Mouse (Mus musculus) embryonic facial prominence, embryonic 11.5 days (tissue): ENCODE data around the gene Prima1. TPM values are rescaled to one million over a fixed set of nuclear protein-coding genes. Genes with fewer than 3 reads are reported as not detected.

ENCODE experiments used
- ATAC-seq: fragments of 200-750 bp; cut with Nextera tagmentation; replicated peaks from 2 replicates; pipeline ENCODE4 v1.8.0; 2017; ENCODE audit warnings: low read depth; ENCODE audit not compliant: insufficient number of reproducible peaks, low FRiP score, low TSS enrichment
- DNase-seq: peaks from one replicate; pipeline ENCODE4 v3.0.0-alpha.2; 2015; ENCODE audit warnings: low spot score
- H3K27ac ChIP-seq: fragments of 300-500 bp; sonication (generic); replicated peaks from 2 replicates; pipeline ENCODE4 v1.5.1; 2014; ENCODE audit warnings: mild to moderate bottlenecking, low read depth, low read length, control low read depth
- H3K27me3 ChIP-seq: fragments of 300-500 bp; sonication (generic); 2 replicates; pipeline ENCODE4 v1.6.1; 2014; ENCODE audit warnings: mild to moderate bottlenecking, low read length, moderate library complexity, mixed read lengths; ENCODE audit not compliant: control insufficient read depth, insufficient read depth
- H3K36me3 ChIP-seq: fragments of 300-500 bp; sonication (generic); replicated peaks from 2 replicates; pipeline ENCODE4 v1.6.1; 2014; ENCODE audit warnings: low read depth, mild to moderate bottlenecking, low read length, moderate library complexity, mixed read lengths; ENCODE audit not compliant: control insufficient read depth, insufficient read depth
- H3K4me1 ChIP-seq: fragments of 300-500 bp; sonication (generic); 2 replicates; pipeline ENCODE4 v1.6.1; 2014; ENCODE audit warnings: low read length, mixed read lengths; ENCODE audit not compliant: control insufficient read depth, insufficient read depth
- H3K4me2 ChIP-seq: fragments of 300-500 bp; sonication (generic); 2 replicates; pipeline ENCODE4 v1.6.1; 2014; ENCODE audit warnings: low read depth, mild to moderate bottlenecking, control low read depth, low read length, moderate library complexity
- H3K4me3 ChIP-seq: fragments of 300-500 bp; sonication (generic); 2 replicates; pipeline ENCODE4 v1.5.1; 2014; ENCODE audit warnings: low read depth, low read length, control low read depth
- H3K9ac ChIP-seq: fragments of 300-500 bp; sonication (generic); replicated peaks from 2 replicates; pipeline ENCODE4 v1.6.1; 2014; ENCODE audit warnings: mild to moderate bottlenecking, control low read depth, low read length
- H3K9me3 ChIP-seq: fragments of 300-500 bp; sonication (generic); replicated peaks from 2 replicates; pipeline ENCODE4 v1.6.1; 2016; ENCODE audit warnings: mild to moderate bottlenecking, low read length, inconsistent platforms, mixed read lengths; ENCODE audit not compliant: control insufficient read depth
- WGBS: fragments of 180-500 bp; shearing (Covaris S2); extraction: QIAGEN DNeasy Blood & Tissue Kit; methylation state at CpG from one replicate; pipeline ENCODE4 v1.1.7; 2014; 5-methylcytosine and 5-hydroxymethylcytosine counted together
- polyA plus RNA-seq: library from polyadenylated mRNA; unstranded; fragments of >200 nt; fragmentation: Nextera tagmentation; extraction: Ambion mirVana; gene quantifications from 2 replicates; pipeline ENCODE4 v1.2.1, GENCODE M21; 2014

The Prima1 gene
- polyA plus RNA-seq, 1 experiment from 2014 or later: 0.50 TPM

DNA sequence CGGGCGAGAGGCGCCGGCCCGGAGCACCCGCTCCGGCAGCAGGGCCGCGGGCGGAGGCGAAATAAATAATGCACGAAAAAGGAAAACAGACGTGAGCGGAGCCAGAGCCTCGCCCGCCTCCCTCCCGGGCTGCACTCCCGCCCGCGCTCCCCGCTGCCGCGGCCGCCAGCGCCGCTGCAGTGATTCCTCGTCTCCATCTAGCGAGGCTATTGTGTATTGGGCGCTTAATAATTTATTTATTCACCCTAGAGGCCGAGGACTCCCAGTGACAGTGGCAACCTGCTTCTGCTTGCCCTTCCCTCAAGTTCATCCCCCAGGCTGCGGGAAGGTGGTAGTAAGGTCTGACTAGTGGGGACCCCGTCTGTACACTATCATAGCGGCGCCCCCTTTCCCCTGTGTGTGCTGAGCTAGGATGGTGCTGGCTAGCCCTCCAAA, 658 bp upstream of the Prima1 start:
- Histone ChIP-seq H3K4me2 (peak overlapping the region; percentile 95), H3K27ac (peak overlapping the region; percentile 59), H3K9ac (peak overlapping the region; percentile 84), H3K4me3 (peak overlapping the region; percentile 67), H3K4me1 (no peaks in the 10 kb centered on the region), H3K27me3 (peaks cover 3% of the 10 kb centered on the region), H3K36me3 (no peaks in the 10 kb centered on the region), H3K9me3 (no peaks in the 10 kb centered on the region)
- under 1% methylated on average over 34 of the region's 34 CpGs for WGBS
- ATAC-seq: peak; percentile 60
- DNase-seq: peak; percentile 75

DNA sequence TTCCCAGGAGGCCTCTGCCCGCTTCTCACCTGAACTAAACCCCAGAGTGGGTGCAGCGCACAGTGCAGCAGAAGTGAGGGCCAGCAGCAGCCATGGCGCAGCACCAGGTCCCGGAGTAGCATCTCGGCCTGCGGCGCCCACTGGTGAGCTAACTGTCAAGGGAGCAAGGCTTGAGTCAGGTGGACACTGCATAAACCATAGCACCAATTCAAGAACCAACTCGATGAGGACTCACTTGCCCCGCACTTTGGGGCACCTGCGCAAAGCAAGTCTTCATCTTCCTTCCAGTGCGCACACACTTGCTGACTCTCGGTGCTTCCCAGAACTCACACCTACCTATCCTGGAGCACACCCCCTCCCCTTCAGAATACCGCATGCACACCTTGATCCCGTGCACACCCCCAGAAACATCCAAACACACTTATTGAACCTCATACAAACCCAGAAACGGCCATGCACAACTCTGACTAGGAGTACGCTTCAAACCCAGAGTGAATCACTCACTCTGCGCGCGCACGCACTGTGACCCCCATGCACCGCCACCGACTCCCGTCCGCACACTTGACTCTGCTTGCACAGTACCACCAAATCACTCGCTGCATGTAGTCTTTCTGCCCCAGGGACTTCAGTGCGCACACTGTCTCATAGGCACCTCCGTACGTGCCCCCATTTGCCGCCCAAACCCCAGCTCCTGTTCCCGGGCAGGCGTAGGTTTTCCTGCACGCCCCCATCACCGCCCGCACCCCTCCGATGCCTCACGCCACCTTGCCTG, 453 bp downstream of the Prima1 start:
- Histone ChIP-seq H3K4me2 (peak overlapping the region; percentile 95), H3K4me3 (peak overlapping the region; percentile 67), H3K27ac (no peak overlapping the region), H3K9me3 (no peaks in the 10 kb centered on the region), H3K4me1 (no peaks in the 10 kb centered on the region), H3K36me3 (no peaks in the 10 kb centered on the region), H3K9ac (peak overlapping the region; percentile 84), H3K27me3 (peaks cover 3% of the 10 kb centered on the region)
- peak; percentile 46 for DNase-seq
- ATAC-seq: peak; percentile 17; the same call in 1 of the 2 replicates
- WGBS: 7% methylated on average over 35 of the region's 36 CpGs

DNA sequence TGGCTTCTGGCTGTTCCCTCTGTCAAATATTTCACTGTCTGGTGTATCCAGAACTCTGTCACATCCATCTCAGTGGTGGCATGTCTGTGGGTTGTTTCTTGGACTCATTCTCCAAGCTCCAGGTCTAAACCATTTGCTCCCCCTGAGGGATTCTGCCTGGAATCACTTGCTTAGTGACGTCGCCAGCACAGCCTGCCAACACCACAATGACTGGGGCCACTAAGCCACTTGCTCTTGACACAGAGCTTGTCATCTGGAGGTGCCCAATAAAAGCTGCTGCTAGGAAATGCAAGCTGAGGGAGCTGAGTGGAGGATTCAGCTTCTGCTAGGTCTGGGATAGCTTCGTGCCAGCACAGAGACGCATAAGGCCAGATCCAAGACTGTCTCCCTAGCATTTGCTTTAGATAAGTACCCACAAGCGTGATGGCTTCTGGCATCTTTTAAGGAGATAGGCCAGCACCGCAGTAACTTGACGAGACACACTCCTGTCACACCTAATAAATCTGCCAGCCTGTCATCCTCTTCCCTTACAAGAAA, 3.0 kb downstream of the Prima1 start:
- no peak overlapping the region for H3K4me2 ChIP-seq
- no peak overlapping the region for H3K9ac ChIP-seq
- H3K27ac ChIP-seq: no peak overlapping the region
- ATAC-seq (no peak), DNase-seq (no peak)
- WGBS: 89% methylated on average over 7 of the region's 7 CpGs
- no peaks in the 10 kb centered on the region for H3K4me1 ChIP-seq
- H3K27me3 ChIP-seq: peaks cover 3% of the 10 kb centered on the region
- H3K36me3 ChIP-seq: no peaks in the 10 kb centered on the region
- no peak overlapping the region for H3K4me3 ChIP-seq
- no peaks in the 10 kb centered on the region for H3K9me3 ChIP-seq

DNA sequence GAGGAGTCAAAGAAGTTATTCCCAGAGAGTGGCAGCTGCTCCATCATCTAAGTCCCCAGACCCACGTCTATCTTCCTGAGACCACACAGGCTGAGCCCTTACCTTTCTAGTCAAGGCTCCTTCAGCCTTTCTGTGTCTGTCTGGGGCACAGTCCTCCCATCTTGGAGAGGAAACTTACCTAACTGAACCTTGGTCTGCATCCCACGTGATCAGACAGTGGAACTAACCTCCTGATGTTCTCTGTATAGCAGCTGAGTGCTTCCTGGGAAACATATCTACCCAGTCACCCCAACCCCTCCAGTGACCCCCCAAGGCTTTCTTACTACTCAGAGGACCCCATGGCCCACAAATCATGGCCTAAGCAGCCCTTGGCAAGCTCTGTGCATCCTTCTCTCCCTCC, 6.1 kb downstream of the Prima1 start:
- DNase-seq (no peak), ATAC-seq (no peak)
- WGBS: 77% methylated on average over 2 of the region's 2 CpGs
- Histone ChIP-seq H3K4me1 (no peaks in the 10 kb centered on the region), H3K4me2 (no peak overlapping the region), H3K27me3 (no peaks in the 10 kb centered on the region), H3K4me3 (no peak overlapping the region), H3K27ac (no peak overlapping the region), H3K36me3 (no peaks in the 10 kb centered on the region), H3K9me3 (no peaks in the 10 kb centered on the region), H3K9ac (no peak overlapping the region)

DNA sequence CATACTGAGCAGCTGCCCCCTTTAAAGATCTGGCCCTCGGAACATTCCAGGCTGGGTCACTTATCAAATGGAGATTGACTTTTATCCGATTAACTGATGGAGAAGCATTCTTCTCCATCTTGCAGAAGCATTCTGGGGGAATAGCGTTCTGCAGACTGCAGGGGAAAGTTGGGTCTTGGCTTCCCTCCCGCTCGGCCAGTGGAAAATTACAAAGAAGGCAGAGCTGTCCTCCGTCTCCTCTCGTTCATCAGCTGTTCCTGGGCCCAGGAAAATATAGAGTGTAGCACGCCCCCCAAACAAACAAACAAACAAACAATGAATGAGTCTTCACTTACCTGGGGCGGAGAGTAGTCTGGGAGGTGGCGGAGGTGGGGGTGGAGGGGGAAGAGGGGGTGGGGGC, 6.7 kb downstream of the Prima1 start:
- no peak for DNase-seq
- 82% methylated on average over 10 of the region's 10 CpGs for WGBS
- Histone ChIP-seq H3K4me1 (no peaks in the 10 kb centered on the region), H3K4me2 (no peak overlapping the region), H3K36me3 (no peaks in the 10 kb centered on the region), H3K27ac (no peak overlapping the region), H3K9ac (no peak overlapping the region), H3K9me3 (no peaks in the 10 kb centered on the region), H3K27me3 (no peaks in the 10 kb centered on the region), H3K4me3 (no peak overlapping the region)
- ATAC-seq: no peak

DNA sequence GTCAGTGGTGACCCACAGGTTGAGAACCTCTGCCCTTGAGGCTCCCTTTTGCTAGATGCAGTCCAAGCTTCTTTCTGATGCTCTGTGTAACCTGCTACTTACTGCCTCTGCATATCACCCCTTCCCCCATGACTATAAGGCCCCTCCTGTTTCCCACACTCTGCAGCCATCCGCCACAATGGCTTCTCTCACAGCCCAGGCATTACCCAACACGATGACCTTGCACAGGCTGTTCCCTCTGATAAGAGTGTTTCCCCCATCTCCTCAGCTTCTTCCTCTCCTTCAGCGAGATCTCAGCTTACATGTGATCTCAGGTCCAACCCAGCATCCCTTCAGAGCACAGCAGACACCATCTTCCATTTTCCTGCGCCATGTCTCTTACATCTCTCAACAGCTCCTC, 12.9 kb downstream of the Prima1 start:
- Histone ChIP-seq H3K27ac (no peak overlapping the region), H3K4me1 (no peaks in the 10 kb centered on the region), H3K27me3 (no peaks in the 10 kb centered on the region), H3K9me3 (no peaks in the 10 kb centered on the region), H3K4me2 (no peak overlapping the region), H3K9ac (no peak overlapping the region), H3K36me3 (no peaks in the 10 kb centered on the region), H3K4me3 (no peak overlapping the region)
- WGBS: 83% methylated on average over 4 of the region's 4 CpGs
- no peak for DNase-seq
- ATAC-seq: no peak

DNA sequence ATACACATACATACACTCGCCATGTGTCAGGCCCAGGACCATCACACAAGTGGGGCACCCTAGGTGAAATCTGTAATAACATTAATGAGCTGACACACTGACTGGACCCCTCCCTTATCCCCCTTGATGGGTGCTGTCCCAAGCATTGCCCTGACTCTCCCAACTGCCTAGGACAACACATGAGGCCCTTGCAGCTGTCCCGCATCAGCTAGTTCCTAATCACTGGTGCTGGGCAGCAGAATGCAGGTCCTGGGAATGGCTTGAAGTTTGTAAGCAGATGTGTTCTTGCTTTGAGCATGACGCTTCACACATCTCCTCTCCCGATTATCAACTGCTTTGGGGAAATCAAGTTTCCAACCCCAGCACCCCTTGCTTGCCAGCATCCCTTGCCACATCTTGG, 15.8 kb downstream of the Prima1 start:
- Histone ChIP-seq H3K9me3 (no peaks in the 10 kb centered on the region), H3K27ac (no peak overlapping the region), H3K4me2 (no peak overlapping the region), H3K4me3 (no peak overlapping the region), H3K36me3 (no peaks in the 10 kb centered on the region), H3K9ac (no peak overlapping the region), H3K4me1 (no peaks in the 10 kb centered on the region), H3K27me3 (no peaks in the 10 kb centered on the region)
- 86% methylated on average over 4 of the region's 4 CpGs for WGBS
- DNase-seq: no peak
- ATAC-seq: no peak

DNA sequence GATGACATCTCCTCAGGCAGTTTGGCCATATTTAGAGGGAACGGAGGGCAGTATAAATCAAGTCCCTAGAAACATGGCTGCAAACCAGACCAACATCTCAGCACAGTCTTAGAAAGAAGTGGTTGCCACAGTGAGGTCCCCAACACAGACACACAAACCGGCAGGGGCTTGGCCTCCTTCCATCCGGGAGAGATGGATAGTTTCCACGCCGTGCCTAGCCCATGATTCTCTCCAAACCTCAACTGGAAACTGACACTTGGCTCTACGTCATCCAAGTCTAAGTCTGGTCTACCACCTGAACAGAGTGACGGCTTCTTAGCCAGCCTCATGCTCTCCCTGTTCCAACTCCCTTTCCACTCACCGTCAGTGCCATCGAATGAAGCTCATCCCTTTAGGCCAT, 18.3 kb downstream of the Prima1 start:
- DNase-seq (no peak), ATAC-seq (no peak)
- 93% methylated on average over 9 of the region's 9 CpGs for WGBS
- Histone ChIP-seq H3K9me3 (no peaks in the 10 kb centered on the region), H3K36me3 (no peaks in the 10 kb centered on the region), H3K4me3 (no peak overlapping the region), H3K9ac (no peak overlapping the region), H3K4me2 (no peak overlapping the region), H3K27ac (no peak overlapping the region), H3K4me1 (no peaks in the 10 kb centered on the region), H3K27me3 (no peaks in the 10 kb centered on the region)
